Mouse (Mus musculus): ENCODE measurements at regions not wholly inside any gene's neighbourhood (a gene's known extent, or its start where the extent isn't known, plus 50 kb on each side); places are given as distances from the start of the nearest gene placed in this dataset.

DNA sequence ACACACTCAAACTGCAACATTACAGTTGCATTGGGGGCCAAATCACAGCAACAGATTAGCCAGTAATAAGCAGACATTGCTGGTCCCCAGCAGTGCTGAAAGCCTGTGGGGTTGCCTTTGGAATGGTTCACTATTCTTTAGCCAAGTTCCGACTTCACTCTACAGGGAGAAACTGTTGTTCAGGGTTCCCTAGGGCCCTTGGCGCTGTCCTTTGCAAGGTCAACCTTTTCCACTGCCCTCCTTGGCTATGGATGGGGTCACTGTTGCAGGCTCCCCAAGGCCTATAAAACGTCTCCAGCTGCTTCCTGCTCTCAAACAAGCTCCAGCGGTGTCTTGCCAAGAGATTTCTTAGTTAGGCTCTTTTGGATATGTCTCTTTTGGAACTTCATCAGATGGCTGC, 137.1 kb downstream of the Kcnk1 start:
- TF ChIP-seq CTCF (conservative IDR thresholded peaks at IDR 0.05 in 1 of 2, IDR thresholded peaks at IDR 0.05 in 1 of 2; ENCODE audit: low read depth in 2 of 2, low read length in 2 of 2) (no peak), ZMIZ1 (IDR thresholded peaks at IDR 0.05; ENCODE audit: low read depth, low read length) (no peak), POLR2A (IDR thresholded peaks at IDR 0.05; ENCODE audit: low read depth, low read length) (no peak), USF1 (IDR thresholded peaks at IDR 0.05; ENCODE audit: low read depth, low read length) (no peak), HCFC1 (IDR thresholded peaks at IDR 0.05; ENCODE audit: low read depth, low read length) (no peak), ETS1 (conservative IDR thresholded peaks at IDR 0.05; ENCODE audit: low read depth, low read length) (no peak), SIN3A (IDR thresholded peaks at IDR 0.05; ENCODE audit: low read length) (no peak), EP300 (IDR thresholded peaks at IDR 0.05; ENCODE audit: low read length) (no peak)

All from CH12.LX (cell line).